Mouse (Mus musculus) megakaryocyte, adult 5-6 weeks (primary cell): ENCODE data around the gene Gm9008. TPM values are rescaled to one million over a fixed set of nuclear protein-coding genes. Genes with fewer than 3 reads are reported as not detected.
"Not testable (repeated sequence)": the region's sequence is repeated elsewhere in the genome, so short reads cannot be mapped to it uniquely, and the experiment has no call there.

Experiments used
- ATAC-seq: 2 replicates; pipeline ENCODE4 v1.8.0; 2016; ENCODE audit warnings: mild to moderate bottlenecking, inconsistent platforms; ENCODE audit not compliant: poor library complexity, severe bottlenecking
- total RNA-seq, 2 experiments: library from RNA; stranded (forward) in 1 of 2; stranded (reverse) in 1 of 2; fragments of 153-499, 151-499 nt in 1 of 2; fragments of 221-1000, 200-1000 nt in 1 of 2; gene quantifications; 2 replicates each; pipeline versions ENCODE4 v1.2.3 to v1.2.4; 2015 to 2017

The Gm9008 gene
- total RNA-seq (2015): 0.13 TPM in 1 of 2 replicates, not detected in the other
- not detected in 2 replicates for total RNA-seq (2017)

GRCm38 (mm10) chr6:76497054-76497835, at the start of gene Gm9008:
Gene Gm9008, minus strand, starts transcription at chr6:76497784.
- ATAC-seq: not testable (repeated sequence)

GRCm38 (mm10) chr6:76521975-76522641, 24.5 kb upstream of the Gm9008 start:
- ATAC-seq: no peak

- ATAC-seq: no peak
These were observed 12.6 kb upstream of the Gm9008 start for GRCm38 (mm10) chr6:76510200-76510599.

GRCm38 (mm10) chr6:76496335-76496734, 1.2 kb downstream of the Gm9008 start:
- ATAC-seq: not testable (repeated sequence)

- ATAC-seq: no peak
These were observed 29.4 kb downstream of the Gm9008 start for GRCm38 (mm10) chr6:76468194-76468593.
